Mouse (Mus musculus) spleen, adult 2 months (tissue): ENCODE data around the gene Hs6st2. TPM values are rescaled to one million over a fixed set of nuclear protein-coding genes. Genes with fewer than 3 reads are reported as not detected.

ENCODE experiments used
- DNase-seq, 2 experiments: peaks; one replicate each; pipeline versions ENCODE4 v3.0.0 to v3.0.0-alpha.2; 2012 to 2021; ENCODE audit warnings: low spot score in 2 of 2, low read depth in 1 of 2
- H3K27ac ChIP-seq: fragments of 200-500 bp; 2 replicates; pipeline ENCODE4 v1.5.1; 2012; ENCODE audit warnings: low read length, inconsistent platforms; ENCODE audit not compliant: insufficient read depth
- H3K27me3 ChIP-seq: fragments of 200-500 bp; 2 replicates; pipeline ENCODE4 v1.6.1; 2012; ENCODE audit warnings: mild to moderate bottlenecking, moderate library complexity, low read length, inconsistent platforms; ENCODE audit not compliant: control insufficient read depth, insufficient read depth
- H3K36me3 ChIP-seq: fragments of 200-500 bp; 2 replicates; pipeline ENCODE4 v1.6.1; 2012; ENCODE audit warnings: mild to moderate bottlenecking, low read length, inconsistent platforms; ENCODE audit not compliant: control insufficient read depth, insufficient read depth
- H3K4me1 ChIP-seq: fragments of 200-500 bp; 2 replicates; pipeline ENCODE4 v1.6.1; 2011; ENCODE audit warnings: inconsistent platforms; ENCODE audit not compliant: control insufficient read depth, insufficient read depth, insufficient read length
- H3K4me3 ChIP-seq: fragments of 200-500 bp; 2 replicates; pipeline ENCODE4 v1.5.1; 2011; ENCODE audit warnings: mild to moderate bottlenecking, inconsistent platforms; ENCODE audit not compliant: insufficient read depth, insufficient read length; ENCODE audit errors: extremely low read depth
- CTCF ChIP-seq: fragments of 200-500 bp; IDR thresholded peaks from 2 replicates; pipeline ENCODE4 v1.5.1; 2011; ENCODE audit warnings: mild to moderate bottlenecking, inconsistent platforms; ENCODE audit not compliant: insufficient read depth, insufficient read length, insufficient replicate concordance; ENCODE audit errors: extremely low read depth
- POLR2A ChIP-seq: fragments of 200-500 bp; IDR thresholded peaks from 2 replicates; pipeline ENCODE4 v1.6.1; 2011; ENCODE audit warnings: low read depth, low read length, inconsistent platforms
- WGBS: fragments of 180-500 bp; shearing (Covaris S2); methylation state at CpG from one replicate; pipeline ENCODE4 v1.1.7; 2018; 5-methylcytosine and 5-hydroxymethylcytosine counted together
- polyA plus RNA-seq: library from polyadenylated mRNA; depleted of rRNA; stranded (reverse); fragments of >200 nt; gene quantifications from 2 replicates; pipeline ENCODE4 v1.2.3, GENCODE M21; 2012

Hs6st2 gene
- polyA plus RNA-seq, 1 experiment, result 25.0 TPM

DNA sequence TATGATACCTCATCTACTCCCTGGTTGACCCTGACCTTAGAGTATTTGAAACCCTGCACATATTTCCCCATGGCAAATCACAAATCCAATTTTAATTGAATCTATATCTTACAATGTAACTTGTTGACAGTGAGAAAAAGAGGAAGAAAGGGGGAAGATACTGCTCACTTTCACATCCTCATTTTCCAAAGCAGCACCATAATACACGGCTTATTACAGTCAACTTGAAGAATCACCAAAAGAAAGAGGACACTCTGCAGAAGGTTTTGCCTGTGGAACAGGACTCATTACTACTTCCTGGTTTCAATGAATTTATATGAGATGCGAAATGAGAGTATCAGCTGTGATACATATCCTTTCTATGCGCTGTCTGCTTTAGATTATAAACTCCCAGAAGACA is 220.2 kb downstream of the Hs6st2 start:
- H3K27ac ChIP-seq, result no peak overlapping the region
- H3K27me3 ChIP-seq, result no peaks in the 10 kb centered on the region
- TF ChIP-seq CTCF (no peak), POLR2A (no peak)
- WGBS, result 34% methylated on average over 3 of the region's 3 CpGs
- no peak overlapping the region for H3K4me3 ChIP-seq
- DNase-seq, result no peak
- no peaks in the 10 kb centered on the region for H3K36me3 ChIP-seq
- no peaks in the 10 kb centered on the region for H3K4me1 ChIP-seq

DNA sequence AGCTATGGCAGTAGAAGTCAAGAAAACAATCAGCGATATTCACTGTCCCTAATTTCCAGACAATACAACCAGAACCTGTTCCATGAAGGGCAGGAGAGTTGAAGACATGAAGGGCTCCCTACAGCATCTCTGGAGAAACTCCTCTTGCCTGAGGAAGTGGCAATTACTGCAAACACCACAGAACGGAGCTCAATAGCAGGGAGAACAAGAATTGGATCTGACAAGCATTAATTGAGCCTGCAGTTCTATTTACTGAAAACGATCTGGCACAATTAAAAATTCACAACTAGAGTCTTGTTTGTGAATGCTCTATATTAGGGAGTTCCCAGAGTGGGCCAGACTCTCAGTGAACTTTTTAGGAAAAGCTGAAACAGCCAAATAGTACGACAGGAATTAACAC is 238.3 kb downstream of the Hs6st2 start:
- no peaks in the 10 kb centered on the region for H3K36me3 ChIP-seq
- DNase-seq, result no peak
- H3K4me1 ChIP-seq, result no peaks in the 10 kb centered on the region
- TF ChIP-seq POLR2A, result no peak
- no peak for TF ChIP-seq CTCF
- H3K27me3 ChIP-seq, result no peaks in the 10 kb centered on the region
- H3K4me3 ChIP-seq, result no peak overlapping the region
- 70% methylated on average over 4 of the region's 4 CpGs for whole genome bisulfite sequencing
- no peak overlapping the region for H3K27ac ChIP-seq

DNA sequence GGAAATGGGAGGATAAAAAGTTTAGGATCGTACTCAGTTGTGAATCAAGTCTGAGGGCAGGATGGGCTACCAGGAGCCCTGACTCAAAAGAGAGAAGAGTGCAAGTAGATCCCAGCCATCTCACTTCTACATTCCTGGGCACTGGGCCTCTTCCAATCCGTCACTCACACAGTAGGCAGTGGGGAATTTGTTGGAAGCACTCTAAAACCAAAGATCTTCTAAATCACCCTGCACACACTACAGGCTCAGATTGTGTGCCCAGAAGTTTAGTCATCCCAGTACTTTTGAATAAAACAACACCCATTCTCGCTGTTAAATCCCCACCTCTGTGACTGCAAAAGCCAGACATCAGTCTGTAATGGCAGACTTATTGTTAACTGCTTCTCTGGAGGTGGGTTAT is 249.9 kb downstream of the Hs6st2 start:
- H3K4me3 ChIP-seq, result no peak overlapping the region
- H3K4me1 ChIP-seq, result no peaks in the 10 kb centered on the region
- TF ChIP-seq POLR2A (no peak), CTCF (no peak)
- no peak overlapping the region for H3K27ac ChIP-seq
- no peak for DNase-seq
- H3K36me3 ChIP-seq, result no peaks in the 10 kb centered on the region
- 78% methylated on average over 3 of the region's 3 CpGs for WGBS
- H3K27me3 ChIP-seq, result no peaks in the 10 kb centered on the region

DNA sequence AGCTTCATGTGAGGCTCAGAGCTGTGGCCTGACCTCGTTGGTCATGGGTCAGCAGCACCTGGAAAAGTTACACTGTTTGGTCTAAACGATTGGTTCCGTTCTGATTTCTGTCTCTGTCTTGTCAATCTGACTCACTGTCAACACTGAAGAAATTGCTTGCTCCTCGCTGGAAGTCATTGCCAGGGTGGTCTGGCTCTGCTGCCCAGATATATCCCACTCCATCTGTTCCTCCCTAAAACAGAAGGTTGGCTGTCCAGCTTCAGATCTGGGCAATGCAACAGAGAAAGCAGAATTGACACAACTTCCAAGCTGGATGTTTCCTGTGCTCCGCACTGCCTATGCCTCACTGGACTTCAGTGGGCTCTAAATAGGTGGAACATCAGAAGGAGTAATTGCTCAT is 256.6 kb downstream of the Hs6st2 start:
- TF ChIP-seq CTCF (no peak), POLR2A (no peak)
- Histone ChIP-seq H3K27me3 (no peaks in the 10 kb centered on the region), H3K27ac (no peak overlapping the region), H3K4me1 (no peaks in the 10 kb centered on the region), H3K4me3 (no peak overlapping the region), H3K36me3 (no peaks in the 10 kb centered on the region)
- WGBS, result 78% methylated on average over 5 of the region's 5 CpGs
- DNase-seq, result no peak

DNA sequence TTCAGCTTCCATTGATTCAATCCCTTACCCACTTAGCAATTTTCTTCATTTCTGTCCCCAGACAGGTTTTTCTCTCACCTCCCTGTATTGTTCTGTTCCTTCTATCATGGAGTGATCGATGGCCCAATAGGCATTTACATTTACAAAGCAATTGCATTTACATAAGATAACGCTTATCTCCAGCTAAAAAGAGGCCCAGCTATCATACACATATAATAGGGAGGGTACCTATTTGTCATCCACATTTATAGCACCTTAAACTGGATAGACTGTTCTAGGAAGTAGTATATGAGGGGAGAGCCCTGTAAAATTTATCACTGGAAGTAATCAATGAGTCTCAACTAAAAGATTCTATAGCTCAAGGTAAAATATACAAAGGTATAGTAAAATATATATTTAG is 271.4 kb downstream of the Hs6st2 start:
- TF ChIP-seq POLR2A (no peak), CTCF (no peak)
- H3K27me3 ChIP-seq, result no peaks in the 10 kb centered on the region
- no peak overlapping the region for H3K4me3 ChIP-seq
- 84% methylated on average over 2 of the region's 2 CpGs for WGBS
- no peak overlapping the region for H3K27ac ChIP-seq
- no peaks in the 10 kb centered on the region for H3K4me1 ChIP-seq
- no peak for DNase-seq
- no peaks in the 10 kb centered on the region for H3K36me3 ChIP-seq

DNA sequence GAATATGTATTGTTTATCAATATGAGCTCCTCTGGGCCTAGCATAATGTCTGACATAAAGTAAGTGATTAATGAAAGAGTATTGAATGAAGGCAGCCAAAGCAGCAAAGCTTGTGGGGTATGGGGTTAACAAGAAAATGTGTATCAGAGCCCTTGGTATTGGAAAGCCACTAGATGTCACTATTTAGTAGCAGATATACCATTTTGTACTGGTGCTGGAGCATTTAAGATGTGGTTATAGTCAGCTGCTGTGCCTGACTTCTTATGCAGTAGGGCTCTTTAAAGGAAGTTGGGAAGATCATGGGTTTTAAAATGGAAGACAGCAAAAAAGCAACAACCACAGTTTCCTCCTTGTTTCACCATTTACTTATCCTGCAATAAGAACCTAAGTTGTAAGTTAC is 284.2 kb downstream of the Hs6st2 start:
- TF ChIP-seq CTCF (no peak), POLR2A (no peak)
- no peak overlapping the region for H3K27ac ChIP-seq

DNA sequence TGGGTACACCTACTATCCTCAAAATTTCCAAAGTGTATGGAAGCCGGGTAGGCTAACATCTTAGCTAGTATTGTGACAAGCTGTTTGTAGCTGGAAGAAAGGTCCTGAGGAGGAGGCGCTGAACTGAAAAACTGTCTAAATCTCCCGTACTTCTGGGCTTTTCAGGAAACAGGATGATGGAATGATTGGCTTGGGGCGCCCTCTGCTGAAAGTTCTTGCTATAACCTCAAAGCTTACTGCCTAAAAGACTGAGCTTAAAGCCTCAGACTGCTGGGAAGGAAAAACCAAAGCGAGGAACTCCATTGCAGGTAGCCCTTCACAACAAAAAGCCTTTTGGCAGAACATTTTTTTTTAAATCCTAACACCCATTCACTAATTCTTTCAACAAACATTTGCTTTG is 307.0 kb downstream of the Hs6st2 start:
- no peak for TF ChIP-seq POLR2A
- no peak for TF ChIP-seq CTCF
- H3K4me1 ChIP-seq, result no peaks in the 10 kb centered on the region
- WGBS, result 20% methylated on average over 5 of the region's 5 CpGs
- no peak overlapping the region for H3K27ac ChIP-seq
- no peaks in the 10 kb centered on the region for H3K36me3 ChIP-seq
- peak in 1 of 2 experiments; percentile 16 for DNase-seq
- no peak overlapping the region for H3K4me3 ChIP-seq
- H3K27me3 ChIP-seq, result no peaks in the 10 kb centered on the region

More for the DNA sequence above, 284.2 kb downstream of the Hs6st2 start:
- no peaks in the 10 kb centered on the region for H3K27me3 ChIP-seq
- DNase-seq, result no peak
- no peaks in the 10 kb centered on the region for H3K4me1 ChIP-seq
- no peaks in the 10 kb centered on the region for H3K36me3 ChIP-seq
- H3K4me3 ChIP-seq, result no peak overlapping the region
